Mouse (Mus musculus) forebrain, embryonic 16.5 days (tissue): ENCODE data around the gene Mrps21. TPM values are rescaled to one million over a fixed set of nuclear protein-coding genes. Genes with fewer than 3 reads are reported as not detected.

Experiments used
- ATAC-seq: fragments of 200-750 bp; cut with Nextera tagmentation; 2 replicates; pipeline ENCODE4 v1.8.0; 2017; ENCODE audit warnings: mild to moderate bottlenecking, moderate library complexity
- H3K27ac ChIP-seq: fragments of 300-500 bp; sonication (generic); 2 replicates; pipeline ENCODE4 v1.5.1; 2014; ENCODE audit warnings: low read length, control low read depth
- H3K27me3 ChIP-seq: fragments of 300-500 bp; sonication (generic); replicated peaks from 2 replicates; pipeline ENCODE4 v1.6.1; 2014; ENCODE audit warnings: low read length; ENCODE audit not compliant: control insufficient read depth, insufficient read depth
- H3K36me3 ChIP-seq: fragments of 300-500 bp; sonication (generic); 2 replicates; pipeline ENCODE4 v1.6.1; 2014; ENCODE audit not compliant: control insufficient read depth, insufficient read depth
- H3K4me1 ChIP-seq: fragments of 300-500 bp; sonication (generic); replicated peaks from 2 replicates; pipeline ENCODE4 v1.6.1; 2014; ENCODE audit warnings: low read length; ENCODE audit not compliant: control insufficient read depth, insufficient read depth
- H3K4me2 ChIP-seq: fragments of 300-500 bp; sonication (generic); 2 replicates; pipeline ENCODE4 v1.6.1; 2014; ENCODE audit warnings: mild to moderate bottlenecking, low read length, control low read depth
- H3K4me3 ChIP-seq: fragments of 300-500 bp; sonication (generic); replicated peaks from 2 replicates; pipeline ENCODE4 v1.5.1; 2014; ENCODE audit warnings: mild to moderate bottlenecking, low read length, control low read depth
- H3K9ac ChIP-seq: fragments of 300-500 bp; sonication (generic); replicated peaks from 2 replicates; pipeline ENCODE4 v1.6.1; 2014; ENCODE audit warnings: low read depth, low read length, control low read depth
- H3K9me3 ChIP-seq: fragments of 300-500 bp; sonication (generic); 2 replicates; pipeline ENCODE4 v1.6.1; 2016; ENCODE audit warnings: low read length; ENCODE audit not compliant: control insufficient read depth
- WGBS: fragments of 180-500 bp; shearing (Covaris S2); extraction: QIAGEN DNeasy Blood & Tissue Kit; methylation state at CpG from one replicate; pipeline ENCODE4 v1.1.7; 2014; 5-methylcytosine and 5-hydroxymethylcytosine counted together
- polyA plus RNA-seq: library from polyadenylated mRNA; unstranded; fragments of >200 nt; fragmentation: Nextera tagmentation; extraction: Ambion mirVana; gene quantifications from 2 replicates; pipeline ENCODE4 v1.2.1, GENCODE M21; 2015

The Mrps21 gene
- polyA plus RNA-seq, 1 experiment from 2014 or later, result 243 TPM

DNA sequence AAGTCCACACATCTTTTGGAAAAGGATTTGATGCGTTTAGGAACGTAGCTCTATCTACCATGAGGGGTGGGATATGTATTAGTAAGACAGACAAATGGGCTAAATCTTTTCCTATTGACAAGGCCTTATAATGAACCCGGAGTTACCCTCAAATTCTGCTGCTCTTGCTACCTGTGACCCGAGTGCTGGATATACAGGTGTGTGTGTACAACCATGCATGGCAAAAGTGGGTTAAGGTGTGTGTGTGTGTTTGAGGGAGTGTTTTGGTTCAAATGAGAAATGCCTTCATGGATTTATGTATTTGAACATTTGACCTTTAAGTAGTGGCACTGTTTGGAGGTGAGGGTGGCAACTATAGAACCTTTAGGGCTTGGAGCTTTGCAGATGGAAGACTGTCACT is 42.3 kb downstream of the Mrps21 start:
- no peak overlapping the region for H3K27ac ChIP-seq
- no peaks in the 10 kb centered on the region for H3K9me3 ChIP-seq
- H3K4me3 ChIP-seq, result no peak overlapping the region
- 97% methylated on average over 4 of the region's 4 CpGs for WGBS
- H3K36me3 ChIP-seq, result peaks cover 27% of the 10 kb centered on the region
- ATAC-seq, result no peak
- H3K27me3 ChIP-seq, result no peaks in the 10 kb centered on the region
- no peak overlapping the region for H3K9ac ChIP-seq
- H3K4me2 ChIP-seq, result no peak overlapping the region
- H3K4me1 ChIP-seq, result no peaks in the 10 kb centered on the region

DNA sequence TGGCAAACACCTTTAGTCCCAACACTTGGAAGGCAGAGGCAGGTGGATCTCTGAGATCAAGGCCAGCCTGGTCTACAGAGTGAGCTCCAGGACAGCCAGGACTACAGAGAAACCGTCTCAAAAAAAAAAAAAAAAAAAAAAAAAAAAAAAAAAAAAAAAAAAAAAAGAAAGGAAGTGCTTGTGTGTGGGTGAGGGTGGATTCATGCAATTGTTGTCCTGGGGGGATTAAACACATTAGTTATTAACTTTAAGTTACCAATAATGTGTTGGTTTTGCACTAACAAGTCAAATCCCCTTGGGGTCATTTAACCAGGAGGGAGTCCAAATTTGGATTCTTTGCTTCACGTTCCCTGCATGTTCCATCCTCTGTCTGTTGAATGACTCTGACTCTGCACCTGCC is 45.0 kb downstream of the Mrps21 start:
- Histone ChIP-seq H3K27me3 (no peaks in the 10 kb centered on the region), H3K4me2 (no peak overlapping the region), H3K27ac (no peak overlapping the region), H3K4me3 (no peak overlapping the region), H3K9ac (no peak overlapping the region), H3K4me1 (no peaks in the 10 kb centered on the region), H3K9me3 (no peaks in the 10 kb centered on the region), H3K36me3 (peaks cover 21% of the 10 kb centered on the region)
- no peak for ATAC-seq
- WGBS, result 60% methylated on average over 2 of the region's 2 CpGs

DNA sequence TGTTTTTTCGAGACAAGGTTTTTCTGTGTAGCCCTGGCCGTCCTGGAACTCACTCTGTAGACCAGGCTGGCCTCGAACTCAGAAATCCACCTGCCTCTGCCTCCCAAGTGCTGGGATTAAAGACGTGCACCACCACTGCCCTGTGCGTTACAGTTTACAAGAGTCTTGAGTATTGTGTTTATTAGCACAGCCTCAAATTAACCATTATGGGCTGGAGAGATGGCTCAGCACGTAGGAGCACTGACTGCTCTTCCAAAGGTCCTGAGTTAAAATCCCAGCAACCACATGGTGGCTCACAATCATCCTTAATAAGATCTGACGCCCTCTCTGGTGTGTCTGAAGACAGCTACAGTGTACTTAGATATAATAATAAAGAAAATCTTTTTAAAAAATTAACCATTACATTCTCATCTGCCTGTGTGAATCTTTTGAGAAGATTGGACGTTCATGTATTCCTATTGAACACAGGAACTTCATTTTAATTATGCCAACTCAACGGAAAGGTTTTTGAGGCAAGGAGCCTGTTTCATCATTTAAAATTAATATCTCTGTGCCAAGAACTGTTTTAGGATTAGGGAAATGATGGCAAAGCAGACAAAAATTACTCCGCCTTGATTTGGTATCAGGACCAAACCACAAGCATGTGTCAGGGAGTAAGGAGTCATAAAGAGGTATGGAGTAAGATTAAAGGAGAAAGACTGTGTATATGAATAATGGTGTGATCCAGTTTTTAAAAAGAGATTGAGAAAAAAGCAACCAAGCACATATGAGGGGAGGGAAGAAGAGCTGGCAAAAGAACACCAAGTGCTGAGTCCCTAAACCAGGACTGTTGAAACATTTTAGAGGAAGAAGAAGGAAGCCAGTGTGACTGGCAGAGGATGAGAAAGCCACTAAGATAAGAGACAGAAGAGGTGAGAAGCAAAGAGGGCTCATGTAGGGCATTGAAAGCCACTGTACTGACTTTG is 51.0 kb downstream of the Mrps21 start:
- peak overlapping the region; percentile 58 for H3K4me2 ChIP-seq
- H3K27ac ChIP-seq, result peak overlapping the region; percentile 99
- ATAC-seq, result peak; percentile 1; the same call in 1 of the 2 replicates
- H3K36me3 ChIP-seq, result no peaks in the 10 kb centered on the region
- H3K27me3 ChIP-seq, result no peaks in the 10 kb centered on the region
- peaks cover 23% of the 10 kb centered on the region for H3K4me1 ChIP-seq
- H3K9me3 ChIP-seq, result no peaks in the 10 kb centered on the region
- 34% methylated on average over 10 of the region's 10 CpGs for WGBS
- H3K9ac ChIP-seq, result peak overlapping the region; percentile 77
- H3K4me3 ChIP-seq, result peak overlapping the region; percentile 85

DNA sequence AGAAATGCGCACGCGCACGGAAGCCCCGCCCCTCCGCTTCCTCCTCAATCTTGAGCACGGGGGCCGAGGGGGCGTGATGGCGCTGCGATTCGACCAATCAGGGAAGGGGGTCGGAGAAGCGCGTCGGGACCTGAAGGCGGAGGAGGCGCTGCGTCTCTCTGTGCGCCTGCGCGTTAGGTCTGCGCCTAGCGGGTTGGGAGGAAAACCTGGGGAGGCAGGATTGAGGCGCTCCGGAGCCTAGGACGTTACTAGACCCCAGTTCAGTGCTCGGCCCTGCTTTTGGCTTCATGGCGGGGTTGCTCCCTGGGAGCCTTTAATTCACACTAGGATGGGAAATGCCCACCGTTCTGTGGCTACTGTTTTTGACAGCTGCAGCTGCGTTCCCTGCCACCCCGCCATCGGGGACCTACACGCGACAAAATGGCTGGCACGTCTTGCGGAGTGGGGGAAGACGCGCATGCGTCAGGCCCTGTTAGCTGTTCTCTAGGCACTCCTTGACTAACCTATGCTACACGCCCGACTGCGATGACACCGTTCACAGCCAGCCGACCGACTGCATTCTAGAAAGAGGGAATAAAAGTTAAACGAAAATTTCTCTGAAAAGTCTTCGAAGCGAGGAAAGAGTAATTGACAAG is 51.9 kb downstream of the Mrps21 start:
- under 1% methylated on average over 49 of the region's 49 CpGs for WGBS
- H3K4me1 ChIP-seq, result peaks cover 23% of the 10 kb centered on the region
- peak; percentile 97 for ATAC-seq
- H3K27me3 ChIP-seq, result no peaks in the 10 kb centered on the region
- peak overlapping the region; percentile 58 for H3K4me2 ChIP-seq
- peak overlapping the region; percentile 100 for H3K27ac ChIP-seq
- peak overlapping the region; percentile 85 for H3K4me3 ChIP-seq
- no peaks in the 10 kb centered on the region for H3K9me3 ChIP-seq
- no peaks in the 10 kb centered on the region for H3K36me3 ChIP-seq
- peak overlapping the region; percentile 77 for H3K9ac ChIP-seq

GRCm38 (mm10) chr3:95818571-95819288 is 52.6 kb downstream of the Mrps21 start, which contains the start of gene Rprd2:
Rprd2 (minus strand) TSS chr3:95818863.
- no peaks in the 10 kb centered on the region for H3K36me3 ChIP-seq
- H3K4me1 ChIP-seq, result peaks cover 23% of the 10 kb centered on the region
- under 1% methylated on average over 58 of the region's 60 CpGs for WGBS
- H3K9ac ChIP-seq, result peak within 1 kb of the TSS; percentile 97
- no peaks in the 10 kb centered on the region for H3K9me3 ChIP-seq
- H3K4me3 ChIP-seq, result peak within 1 kb of the TSS; percentile 85
- peak; percentile 58 for ATAC-seq
- no peaks in the 10 kb centered on the region for H3K27me3 ChIP-seq
- H3K4me2 ChIP-seq, result peak within 1 kb of the TSS; percentile 58
- H3K27ac ChIP-seq, result peak within 1 kb of the TSS; percentile 100

DNA sequence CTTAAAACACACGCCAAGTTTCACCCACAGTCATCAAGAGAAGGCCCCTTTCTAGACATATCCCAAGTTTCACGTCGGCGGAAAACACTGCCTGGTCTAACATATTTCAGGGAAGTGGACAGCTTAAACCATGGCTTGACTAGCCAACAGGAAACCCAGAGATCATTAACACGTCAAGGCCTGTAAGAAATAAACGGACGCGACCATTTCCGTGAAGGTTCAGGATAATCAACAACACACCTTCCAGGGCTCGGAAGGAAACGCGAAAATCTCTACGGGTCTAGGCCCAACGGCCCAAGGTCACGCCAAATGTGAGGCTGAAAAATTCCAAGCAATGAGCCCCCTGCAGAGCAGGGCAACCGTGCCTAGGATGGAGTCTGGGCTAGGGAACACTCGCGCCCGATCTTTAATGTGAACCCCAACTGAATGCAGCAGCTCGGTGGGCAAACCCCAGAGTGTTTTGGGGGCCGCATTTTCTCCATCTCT is 53.2 kb downstream of the Mrps21 start:
- Histone ChIP-seq H3K27me3 (no peaks in the 10 kb centered on the region), H3K4me1 (peaks cover 23% of the 10 kb centered on the region), H3K4me2 (peak overlapping the region; percentile 58), H3K9me3 (no peaks in the 10 kb centered on the region), H3K9ac (peak overlapping the region; percentile 97), H3K27ac (peak overlapping the region; percentile 100), H3K4me3 (peak overlapping the region; percentile 85), H3K36me3 (no peaks in the 10 kb centered on the region)
- under 1% methylated on average over 21 of the region's 21 CpGs for WGBS
- 0 out of 2 replicates have a peak, but pooled peaks have one; percentile 0 for ATAC-seq

DNA sequence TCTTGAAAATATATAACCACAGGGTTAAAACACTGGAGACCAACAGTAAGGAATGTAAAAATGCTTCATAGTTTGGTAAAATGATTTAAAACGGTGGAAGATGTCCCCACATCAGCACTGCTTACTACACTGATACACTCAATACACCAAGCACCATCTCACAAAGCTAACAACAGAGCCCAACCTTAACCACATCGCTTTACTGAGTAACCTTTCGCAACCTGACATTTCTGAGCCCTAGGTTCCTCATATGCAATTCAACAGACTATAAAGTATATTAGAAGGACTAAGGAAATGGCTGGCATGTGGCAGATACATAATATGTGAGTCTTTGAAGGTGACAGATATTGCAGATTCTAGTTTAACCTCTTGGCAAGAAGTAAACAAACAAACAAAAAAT is 54.6 kb downstream of the Mrps21 start:
- Histone ChIP-seq H3K9ac (no peak overlapping the region), H3K36me3 (no peaks in the 10 kb centered on the region), H3K4me1 (peaks cover 23% of the 10 kb centered on the region), H3K4me2 (peak overlapping the region; percentile 22), H3K9me3 (no peaks in the 10 kb centered on the region), H3K27ac (no peak overlapping the region), H3K27me3 (no peaks in the 10 kb centered on the region), H3K4me3 (no peak overlapping the region; the same call in 1 of the 2 replicates)
- WGBS, result 93% methylated on average over 3 of the region's 3 CpGs
- ATAC-seq, result no peak
